Mouse (Mus musculus) common myeloid progenitor, adult 5-6 weeks (primary cell): ENCODE results near the gene Cdk5rap2. TPM values are rescaled to one million over a fixed set of nuclear protein-coding genes. Genes with fewer than 3 reads are reported as not detected.

Source experiments
- ATAC-seq: replicated peaks from 2 replicates; pipeline ENCODE4 v1.8.0; 2016; ENCODE audit warnings: low read depth, mild to moderate bottlenecking, moderate TSS enrichment, inconsistent platforms; ENCODE audit not compliant: poor library complexity, severe bottlenecking
- total RNA-seq: library from RNA; stranded (forward); fragments of 200-1000, 187-1606 nt; gene quantifications from 2 replicates; pipeline ENCODE4 v1.2.3, GENCODE M21; 2017

Gene Cdk5rap2
- 34.3 and 48.8 TPM in 2 replicates for total RNA-seq

GRCm38 (mm10) chr4:70409994-70410721 lies at the start of gene Cdk5rap2:
Cdk5rap2 (minus strand) TSS chr4:70410443.
- ATAC-seq, result peak; percentile 98

GRCm38 (mm10) chr4:70452161-70452560 lies 41.9 kb upstream of the Cdk5rap2 start:
- ATAC-seq, result no peak

- peak; percentile 89 for ATAC-seq
Measured at GRCm38 (mm10) chr4:70451750-70452149, 41.5 kb upstream of the Cdk5rap2 start.

- ATAC-seq, result no peak
Measured at GRCm38 (mm10) chr4:70449668-70450067, 39.4 kb upstream of the Cdk5rap2 start.

GRCm38 (mm10) chr4:70446774-70447173 lies 36.5 kb upstream of the Cdk5rap2 start:
- no peak for ATAC-seq

- no peak for ATAC-seq
Measured at GRCm38 (mm10) chr4:70420202-70420601, 10.0 kb upstream of the Cdk5rap2 start.

GRCm38 (mm10) chr4:70412126-70412525 lies 1.9 kb upstream of the Cdk5rap2 start:
- no peak for ATAC-seq

- no peak for ATAC-seq
Measured at GRCm38 (mm10) chr4:70409456-70409855, 787 bp downstream of the Cdk5rap2 start.

GRCm38 (mm10) chr4:70402109-70402819 lies 8.0 kb downstream of the Cdk5rap2 start:
- no peak for ATAC-seq

GRCm38 (mm10) chr4:70399476-70399875 lies 10.8 kb downstream of the Cdk5rap2 start:
- ATAC-seq, result no peak

- ATAC-seq, result no peak
Measured at GRCm38 (mm10) chr4:70399074-70399473, 11.2 kb downstream of the Cdk5rap2 start.

- no peak for ATAC-seq
Measured at GRCm38 (mm10) chr4:70398088-70398487, 12.2 kb downstream of the Cdk5rap2 start.

- no peak for ATAC-seq
Measured at GRCm38 (mm10) chr4:70396701-70397100, 13.5 kb downstream of the Cdk5rap2 start.

- no peak for ATAC-seq
Measured at GRCm38 (mm10) chr4:70394736-70395135, 15.5 kb downstream of the Cdk5rap2 start.

- ATAC-seq, result no peak
Measured at GRCm38 (mm10) chr4:70391760-70392372, 18.4 kb downstream of the Cdk5rap2 start.

- ATAC-seq, result no peak
Measured at GRCm38 (mm10) chr4:70391073-70391472, 19.2 kb downstream of the Cdk5rap2 start.

GRCm38 (mm10) chr4:70386206-70386605 lies 24.0 kb downstream of the Cdk5rap2 start:
- no peak for ATAC-seq

GRCm38 (mm10) chr4:70377359-70377758 lies 32.9 kb downstream of the Cdk5rap2 start:
- no peak for ATAC-seq

GRCm38 (mm10) chr4:70365061-70365858 lies 45.0 kb downstream of the Cdk5rap2 start:
- no peak for ATAC-seq

GRCm38 (mm10) chr4:70361366-70361765 lies 48.9 kb downstream of the Cdk5rap2 start:
- no peak for ATAC-seq
